Mouse (Mus musculus) hindbrain, embryonic 14.5 days (tissue): Measurements from ENCODE around the gene Cacna1f. TPM values are rescaled to one million over a fixed set of nuclear protein-coding genes. Genes with fewer than 3 reads are reported as not detected.
A peak's percentile ranks its signal among the peaks of the same experiment; 100 is the strongest.

ENCODE experiments used
- ATAC-seq: fragments of 200-750 bp; cut with Nextera tagmentation; 2 replicates; pipeline ENCODE4 v1.8.0; 2017; ENCODE audit warnings: moderate number of reproducible peaks, mild to moderate bottlenecking, moderate TSS enrichment, moderate library complexity; ENCODE audit not compliant: low FRiP score
- DNase-seq: peaks from one replicate; pipeline ENCODE4 v3.0.0-alpha.2; 2015; ENCODE audit warnings: low spot score
- H3K27ac ChIP-seq: fragments of 300-500 bp; sonication (generic); 2 replicates; pipeline ENCODE4 v1.5.1; 2014; ENCODE audit warnings: mild to moderate bottlenecking, moderate library complexity
- H3K27me3 ChIP-seq: fragments of 300-500 bp; sonication (generic); 2 replicates; pipeline ENCODE4 v1.6.1; 2014; ENCODE audit warnings: mild to moderate bottlenecking, low read length, mixed read lengths; ENCODE audit not compliant: control insufficient read depth, insufficient read depth
- H3K36me3 ChIP-seq: fragments of 300-500 bp; sonication (generic); replicated peaks from 2 replicates; pipeline ENCODE4 v1.6.1; 2014; ENCODE audit not compliant: control insufficient read depth, insufficient read depth
- H3K4me1 ChIP-seq: fragments of 300-500 bp; sonication (generic); replicated peaks from 2 replicates; pipeline ENCODE4 v1.6.1; 2014; ENCODE audit warnings: antibody characterized with exemption, low read length, mixed read lengths; ENCODE audit not compliant: control insufficient read depth, insufficient read depth
- H3K4me2 ChIP-seq: fragments of 300-500 bp; sonication (generic); replicated peaks from 2 replicates; pipeline ENCODE4 v1.6.1; 2014; ENCODE audit warnings: mild to moderate bottlenecking, moderate library complexity
- H3K4me3 ChIP-seq: fragments of 300-500 bp; sonication (generic); replicated peaks from 2 replicates; pipeline ENCODE4 v1.5.1; 2014; ENCODE audit warnings: mild to moderate bottlenecking, low read length
- H3K9ac ChIP-seq: fragments of 300-500 bp; sonication (generic); 2 replicates; pipeline ENCODE4 v1.6.1; 2014
- H3K9me3 ChIP-seq: fragments of 300-500 bp; sonication (generic); 2 replicates; pipeline ENCODE4 v1.6.1; 2016; ENCODE audit warnings: low read length; ENCODE audit not compliant: control insufficient read depth
- WGBS: fragments of 180-500 bp; shearing (Covaris S2); extraction: QIAGEN DNeasy Blood & Tissue Kit; methylation state at CpG from one replicate; pipeline ENCODE4 v1.1.7; 2014; 5-methylcytosine and 5-hydroxymethylcytosine counted together
- polyA plus RNA-seq: library from polyadenylated mRNA; unstranded; fragments of >200 nt; fragmentation: Nextera tagmentation; extraction: Ambion mirVana; gene quantifications from 2 replicates; pipeline ENCODE4 v1.2.1, GENCODE M21; 2014

Gene Cacna1f
- polyA plus RNA-seq, 1 experiment from 2014 or later: not detected

- DNase-seq (peak; percentile 85), ATAC-seq (peak; percentile 88)
- peak overlapping the region; percentile 51 for H3K4me2 ChIP-seq
- H3K4me3 ChIP-seq: peak overlapping the region; percentile 18
- H3K27ac ChIP-seq: no peak overlapping the region
- H3K4me1 ChIP-seq: no peaks in the 10 kb centered on the region
- H3K27me3 ChIP-seq: no peaks in the 10 kb centered on the region
- H3K9me3 ChIP-seq: no peaks in the 10 kb centered on the region
- 22% methylated on average over 26 of the region's 27 CpGs for WGBS
- H3K36me3 ChIP-seq: no peaks in the 10 kb centered on the region
- peak overlapping the region; percentile 46; the same call in 1 of the 2 replicates for H3K9ac ChIP-seq
These were observed 72.6 kb downstream of the Cacna1f start for GRCm38 (mm10) chrX:7679405-7680056.

GRCm38 (mm10) chrX:7680057-7680412, 73.2 kb downstream of the Cacna1f start:
- peak overlapping the region; percentile 51 for H3K4me2 ChIP-seq
- H3K36me3 ChIP-seq: no peaks in the 10 kb centered on the region
- H3K4me1 ChIP-seq: no peaks in the 10 kb centered on the region
- peak overlapping the region; percentile 46; the same call in 1 of the 2 replicates for H3K9ac ChIP-seq
- H3K4me3 ChIP-seq: peak overlapping the region; percentile 18
- 24% methylated on average over 12 of the region's 12 CpGs for whole genome bisulfite sequencing
- peak; percentile 40; the same call in 1 of the 2 replicates for ATAC-seq
- DNase-seq: no peak
- no peak overlapping the region for H3K27ac ChIP-seq
- H3K27me3 ChIP-seq: no peaks in the 10 kb centered on the region
- no peaks in the 10 kb centered on the region for H3K9me3 ChIP-seq

GRCm38 (mm10) chrX:7680864-7681263, 74.0 kb downstream of the Cacna1f start, which contains the start of gene Magix:
Gene Magix (minus strand): TSS chrX:7681251.
- no peaks in the 10 kb centered on the region for H3K4me1 ChIP-seq
- H3K9ac ChIP-seq: peak within 1 kb of the TSS; percentile 46; the same call in 1 of the 2 replicates
- DNase-seq: no peak
- H3K4me2 ChIP-seq: peak within 1 kb of the TSS; percentile 51
- H3K27ac ChIP-seq: no peak within 1 kb of the TSS
- H3K27me3 ChIP-seq: no peaks in the 10 kb centered on the region
- peak within 1 kb of the TSS; percentile 18 for H3K4me3 ChIP-seq
- H3K9me3 ChIP-seq: no peaks in the 10 kb centered on the region
- H3K36me3 ChIP-seq: no peaks in the 10 kb centered on the region
- ATAC-seq: no peak
- WGBS: 66% methylated on average over 14 of the region's 14 CpGs

Other genes with a start within 250 kb of the Cacna1f start
- 0.95 and 1.0 TPM in 2 replicates for gene Usp27x, start 231.3 kb upstream of the Cacna1f start, polyA plus RNA-seq
- gene Foxp3, start 33.4 kb upstream of the Cacna1f start, polyA plus RNA-seq: 0.09 and 0.25 TPM in 2 replicates
- 5.0 and 7.5 TPM in 2 replicates for gene Ppp1r3f, start 32.8 kb upstream of the Cacna1f start, polyA plus RNA-seq
- gene Ccdc22, start 1.6 kb upstream of the Cacna1f start, polyA plus RNA-seq: 26.6 and 28.0 TPM in 2 replicates
- 106 and 109 TPM in 2 replicates for gene Syp, start 31.4 kb downstream of the Cacna1f start, polyA plus RNA-seq
- gene Prickle3, start 50.2 kb downstream of the Cacna1f start, polyA plus RNA-seq: 1.2 and 1.5 TPM in 2 replicates
- 21.2 and 23.5 TPM in 2 replicates for gene Plp2, start 64.3 kb downstream of the Cacna1f start, polyA plus RNA-seq
- gene Magix, start 74.2 kb downstream of the Cacna1f start, polyA plus RNA-seq: not detected in 2 replicates
- 46.1 and 52.1 TPM in 2 replicates for gene Gpkow, start 90.0 kb downstream of the Cacna1f start, polyA plus RNA-seq
- gene Wdr45, start 107.2 kb downstream of the Cacna1f start, polyA plus RNA-seq: 20.6 and 21.9 TPM in 2 replicates
- gene Gm45208, start 115.2 kb downstream of the Cacna1f start, polyA plus RNA-seq: 0.53 TPM in 1 of 2 replicates, not detected in the other
- 129 and 139 TPM in 2 replicates for gene Praf2, start 121.4 kb downstream of the Cacna1f start, polyA plus RNA-seq
- gene Ccdc120, start 143.8 kb downstream of the Cacna1f start, polyA plus RNA-seq: 61.4 and 65.0 TPM in 2 replicates
- 18.6 and 20.9 TPM in 2 replicates for gene Tfe3, start 155.5 kb downstream of the Cacna1f start, polyA plus RNA-seq
- 50.5 and 56.8 TPM in 2 replicates for gene Gripap1, start 182.7 kb downstream of the Cacna1f start, polyA plus RNA-seq
- 4.1 and 5.0 TPM in 2 replicates for gene Kcnd1, start 215.2 kb downstream of the Cacna1f start, polyA plus RNA-seq
- 29.3 and 30.8 TPM in 2 replicates for gene Otud5, start 234.3 kb downstream of the Cacna1f start, polyA plus RNA-seq